8 mouse cellular contexts compared by ENCODE assay signal in genomic region chr7:4527302-4527689, GRCm38 (mm10). TPM values are rescaled to one million over a fixed set of nuclear protein-coding genes. Genes with fewer than 3 reads are reported as not detected.
A peak's percentile ranks its signal among the peaks of the same experiment; 100 is the strongest.
DNase-seq lines count a peak whose midpoint lies in the region; ATAC-seq and TF ChIP-seq lines count a peak whose summit lies in the region.

No protein-coding gene starts in this region.

- H3K4me2 ChIP-seq in hindbrain, embryonic 11.5 days (replicated peaks; ENCODE audit: low read depth, low read length): no peak overlapping the region

- intact Hi-C loops in left cerebral cortex, postnatal 36 days (cut with DNase I): loop anchor here (10.0 kb wide), 1 partner anchor 92 kb away; no protein-coding TSS in a partner anchor

- peak overlapping the region; percentile 73 for H3K4me3 ChIP-seq in E14TG2a.4 (replicated peaks; ENCODE audit: low read length)
- H3K4me3 ChIP-seq in hindbrain, embryonic 11.5 days (ENCODE audit: low read depth, low read length): no peak overlapping the region
- peak overlapping the region; percentile 41 for H3K4me3 ChIP-seq in macrophage (ENCODE audit: inconsistent target)

- 0 out of 2 replicates have a peak, but pooled peaks cover 3% of the 10 kb centered on the region for H3K9me3 ChIP-seq in E14TG2a.4 (ENCODE audit: low read length)
- H3K9me3 ChIP-seq in hindbrain, embryonic 11.5 days (ENCODE audit: control insufficient read depth, low read length): no peaks in the 10 kb centered on the region

- TF ChIP-seq CTCF in E14TG2a.4 (conservative IDR thresholded peaks at IDR 0.05; ENCODE audit: low read length): no peak

- no peak overlapping the region for H3K27ac ChIP-seq in hindbrain, embryonic 11.5 days (ENCODE audit: low read depth, low read length)
- no peak overlapping the region for H3K27ac ChIP-seq in macrophage

- H3K36me3 ChIP-seq in E14TG2a.4 (ENCODE audit: insufficient read depth, low read length): peaks cover 4% of the 10 kb centered on the region
- no peaks in the 10 kb centered on the region for H3K36me3 ChIP-seq in hindbrain, embryonic 11.5 days (ENCODE audit: control insufficient read depth, insufficient read depth, low read length)
- no peaks in the 10 kb centered on the region for H3K36me3 ChIP-seq in macrophage (ENCODE audit: inconsistent target)

- 0 out of 2 replicates have a peak, but pooled peaks have one; percentile 4 for ATAC-seq in hindbrain, embryonic 11.5 days (ENCODE audit: low FRiP score)

- H3K4me1 ChIP-seq in E14TG2a.4 (replicated peaks; ENCODE audit: low read depth, low read length): peaks cover 72% of the 10 kb centered on the region
- H3K4me1 ChIP-seq in hindbrain, embryonic 11.5 days (replicated peaks; ENCODE audit: control insufficient read depth, insufficient read depth, low read length): 0 out of 2 replicates have a peak, but pooled peaks cover 2% of the 10 kb centered on the region

- H3K79me2 ChIP-seq in macrophage (ENCODE audit: inconsistent target): no peaks in the 10 kb centered on the region

- H3K9ac ChIP-seq in hindbrain, embryonic 11.5 days (ENCODE audit: low read depth, low read length): no peak overlapping the region

- peaks cover 5% of the 10 kb centered on the region; the same call in 1 of the 2 replicates for H3K27me3 ChIP-seq in E14TG2a.4 (ENCODE audit: insufficient read depth, low read length)
- peaks cover 3% of the 10 kb centered on the region for H3K27me3 ChIP-seq in hindbrain, embryonic 11.5 days (ENCODE audit: control insufficient read depth, insufficient read depth, low read length)

- DNase-seq in embryo, embryonic 9.5 days (ENCODE audit: extremely low spot score): peak; percentile 15
- DNase-seq in embryo, embryonic 11 days: no peak
- peak; percentile 16 for DNase-seq in hindbrain, embryonic 11.5 days (ENCODE audit: low spot score)
- DNase-seq in left cerebral cortex, postnatal 36 days (ENCODE audit: low spot score in 2 of 2): no peak
- DNase-seq in cerebellum, adult 8-10 months: no peak
- no peak for DNase-seq in ovary, postnatal 36 days (ENCODE audit: low spot score)

- WGBS in hindbrain, embryonic 11.5 days: 56% methylated on average over 18 of the region's 18 CpGs
- WGBS in macrophage (ENCODE audit: missing documents): 77% methylated on average over 15 of the region's 18 CpGs

RNA-seq across cellular contexts. Expression of gene Tnni3, which starts 3.3 kb away (rescaled TPM):
- 1.8 and 2.5 TPM in 2 replicates for polyA plus RNA-seq in hindbrain, embryonic 11.5 days (2014; fragmentation: Nextera tagmentation; extraction: Ambion mirVana)
- total RNA-seq in macrophage (2018; cell fraction: chromatin; rRNA removed): 100 to 1,000 TPM in 9 of 26 experiments, 10 to 100 TPM in 17; 16.3 to 147 (median 47.9) TPM
- total RNA-seq in macrophage (2018; cell fraction: cytosol; rRNA removed): 1 to 10 TPM in 8 of 26 experiments, under 1 TPM in 17, not detected in 1; 0.30 to 6.8 (median 0.89) TPM
- total RNA-seq in macrophage (2018; cell fraction: nucleus; rRNA removed): 10 to 100 TPM; 13.1 to 93.0 (median 33.9) TPM
- polyA plus RNA-seq in macrophage (2018): 0.57 to 2.9 TPM (median 2.8 TPM) in 3 replicates
- total RNA-seq in left cerebral cortex, postnatal 36 days (2021): under 1 TPM in 1 of 2 experiments, not detected in 1; 0.52 TPM

RNA-seq across cellular contexts. Expression of gene Dnaaf3, which starts 5.0 kb away (rescaled TPM):
- 1.2 and 1.3 TPM in 2 replicates for polyA plus RNA-seq in hindbrain, embryonic 11.5 days (2014; fragmentation: Nextera tagmentation; extraction: Ambion mirVana)
- total RNA-seq in macrophage (2018; cell fraction: chromatin; rRNA removed): 10 to 100 TPM in 14 of 26 experiments, 1 to 10 TPM in 12; 4.2 to 44.0 (median 14.8) TPM
- 10 to 100 TPM in 12 of 26 experiments, 1 to 10 TPM in 14; 2.2 to 17.1 (median 6.9) TPM for total RNA-seq in macrophage (2018; cell fraction: cytosol; rRNA removed)
- 10 to 100 TPM in 18 of 26 experiments, 1 to 10 TPM in 8; 3.4 to 34.9 (median 12.7) TPM for total RNA-seq in macrophage (2018; cell fraction: nucleus; rRNA removed)
- polyA plus RNA-seq in macrophage (2018): 2.2 to 5.6 TPM (median 2.3 TPM) in 3 replicates
- under 1 TPM; 0.27 to 0.34 TPM for total RNA-seq in left cerebral cortex, postnatal 36 days (2021)

RNA-seq across cellular contexts. Expression of gene Tnnt1, which starts 11.1 kb away (rescaled TPM):
- 18.1 and 27.4 TPM in 2 replicates for polyA plus RNA-seq in hindbrain, embryonic 11.5 days (2014; fragmentation: Nextera tagmentation; extraction: Ambion mirVana)
- total RNA-seq in macrophage (2018; cell fraction: chromatin; rRNA removed): 1 to 10 TPM in 5 of 26 experiments, under 1 TPM in 1, not detected in 20; 0.92 to 2.8 (median 1.8) TPM
- 1 to 10 TPM in 21 of 26 experiments, under 1 TPM in 5; 0.63 to 2.5 (median 1.4) TPM for total RNA-seq in macrophage (2018; cell fraction: cytosol; rRNA removed)
- total RNA-seq in macrophage (2018; cell fraction: nucleus; rRNA removed): 1 to 10 TPM in 10 of 26 experiments, under 1 TPM in 3, not detected in 13; 0.58 to 2.8 (median 1.5) TPM
- 2.4 to 3.6 TPM (median 3.2 TPM) in 3 replicates for polyA plus RNA-seq in macrophage (2018)
- 1 to 10 TPM; 5.9 to 9.4 TPM for total RNA-seq in left cerebral cortex, postnatal 36 days (2021)

RNA-seq across cellular contexts. Expression of gene Syt5, which starts 20.0 kb away (rescaled TPM):
- polyA plus RNA-seq in hindbrain, embryonic 11.5 days (2014; fragmentation: Nextera tagmentation; extraction: Ambion mirVana): 14.3 and 15.2 TPM in 2 replicates
- total RNA-seq in macrophage (2018; cell fraction: chromatin; rRNA removed): not detected
- not detected for total RNA-seq in macrophage (2018; cell fraction: cytosol; rRNA removed)
- not detected for total RNA-seq in macrophage (2018; cell fraction: nucleus; rRNA removed)
- not detected in 3 replicates for polyA plus RNA-seq in macrophage (2018)
- 100 to 1,000 TPM; 263 to 298 TPM for total RNA-seq in left cerebral cortex, postnatal 36 days (2021)

RNA-seq across cellular contexts. Expression of gene Ppp1r12c, which starts 25.8 kb away (rescaled TPM):
- polyA plus RNA-seq in hindbrain, embryonic 11.5 days (2014; fragmentation: Nextera tagmentation; extraction: Ambion mirVana): 38.8 and 44.0 TPM in 2 replicates
- total RNA-seq in macrophage (2018; cell fraction: chromatin; rRNA removed): 1,000 to 10,000 TPM in 4 of 26 experiments, 100 to 1,000 TPM in 22; 252 to 1,368 (median 799) TPM
- 100 to 1,000 TPM in 8 of 26 experiments, 10 to 100 TPM in 18; 58.8 to 146 (median 96.2) TPM for total RNA-seq in macrophage (2018; cell fraction: cytosol; rRNA removed)
- total RNA-seq in macrophage (2018; cell fraction: nucleus; rRNA removed): 100 to 1,000 TPM; 121 to 560 (median 335) TPM
- polyA plus RNA-seq in macrophage (2018): 102 to 126 TPM (median 108 TPM) in 3 replicates
- total RNA-seq in left cerebral cortex, postnatal 36 days (2021): 100 to 1,000 TPM; 142 to 168 TPM

Comparison
In these comparisons a context has a peak if more than half of its experiments do, and no peak if none do; other contexts are left out.
1. DNase-seq: peak in embryo, embryonic 9.5 days (single experiment) and hindbrain, embryonic 11.5 days (single experiment); none in embryo, embryonic 11 days (single experiment), left cerebral cortex, postnatal 36 days (0 of 2), cerebellum, adult 8-10 months (single experiment) and ovary, postnatal 36 days (single experiment).